Mouse (Mus musculus) NIH3T3 (cell line): ENCODE results near the gene Tmcc2.

Experiments
- DNase-seq: peaks from one replicate; pipeline ENCODE4 v3.0.0-alpha.2; 2012; ENCODE audit warnings: low read depth

Gene Tmcc2

GRCm38 (mm10) chr1:132341731-132342501 is 49.2 kb downstream of the Tmcc2 start:
- no peak for DNase-seq

DNA sequence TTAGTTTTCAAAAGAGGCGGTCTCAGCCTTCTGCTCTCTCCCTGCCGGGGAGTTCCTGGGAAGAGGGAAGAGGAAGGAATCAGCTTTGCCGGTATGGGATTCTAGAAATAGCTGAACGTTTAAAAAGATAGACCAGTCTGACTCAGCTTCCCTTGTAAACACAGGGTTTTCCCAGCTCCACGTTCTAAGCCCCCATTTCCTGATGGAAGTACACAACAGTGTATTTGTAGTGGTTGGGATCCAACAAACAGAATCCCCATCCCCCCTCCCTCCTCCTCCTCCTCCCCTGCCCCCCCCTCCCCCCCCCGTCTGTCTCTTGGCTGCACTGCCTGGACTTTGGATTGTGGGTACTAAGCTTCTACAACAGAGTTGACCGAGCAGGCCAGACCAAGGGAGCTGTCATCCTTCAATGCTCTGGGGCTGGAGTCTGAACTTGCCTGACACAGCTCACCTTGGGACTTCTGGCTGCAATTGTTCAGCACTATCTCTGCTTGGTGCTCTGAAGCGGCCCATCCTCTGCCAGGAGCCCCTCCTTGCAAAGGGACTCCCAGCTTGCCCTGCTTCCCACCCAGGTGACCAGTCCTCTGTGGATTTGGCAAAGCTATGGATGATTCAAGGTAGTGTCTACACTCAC is 52.9 kb downstream of the Tmcc2 start:
- DNase-seq: no peak

- no peak for DNase-seq
Measured at GRCm38 (mm10) chr1:132336921-132337320, 54.2 kb downstream of the Tmcc2 start.

DNA sequence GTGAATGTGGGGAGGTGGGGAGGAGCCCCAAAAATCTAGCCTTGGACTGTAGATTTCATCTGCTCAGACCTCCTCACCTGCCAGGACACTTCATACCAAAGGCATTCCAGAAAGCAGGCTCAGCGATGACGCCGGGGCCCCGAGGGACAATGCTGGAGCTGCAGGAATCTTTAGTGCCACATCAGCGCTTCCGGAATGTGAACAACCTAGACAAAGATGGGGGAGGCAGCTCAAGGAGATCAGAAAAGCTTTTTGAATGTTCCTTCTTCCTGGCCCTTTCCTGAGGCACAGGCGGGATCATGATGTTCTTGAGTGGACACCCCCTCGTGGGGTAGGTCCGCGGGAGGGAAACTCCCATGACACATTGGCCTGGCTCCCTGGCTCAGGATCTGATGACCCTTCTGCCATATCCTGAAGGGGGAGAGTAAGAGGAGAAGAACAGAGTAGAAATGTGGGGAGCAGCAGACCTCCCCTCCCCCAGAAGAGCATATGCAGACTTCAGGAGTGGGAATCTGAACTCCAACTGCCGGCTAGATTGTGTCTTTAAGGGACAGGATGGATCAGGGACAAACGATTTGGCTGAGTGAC is 55.6 kb downstream of the Tmcc2 start:
- peak; percentile 82 for DNase-seq

DNA sequence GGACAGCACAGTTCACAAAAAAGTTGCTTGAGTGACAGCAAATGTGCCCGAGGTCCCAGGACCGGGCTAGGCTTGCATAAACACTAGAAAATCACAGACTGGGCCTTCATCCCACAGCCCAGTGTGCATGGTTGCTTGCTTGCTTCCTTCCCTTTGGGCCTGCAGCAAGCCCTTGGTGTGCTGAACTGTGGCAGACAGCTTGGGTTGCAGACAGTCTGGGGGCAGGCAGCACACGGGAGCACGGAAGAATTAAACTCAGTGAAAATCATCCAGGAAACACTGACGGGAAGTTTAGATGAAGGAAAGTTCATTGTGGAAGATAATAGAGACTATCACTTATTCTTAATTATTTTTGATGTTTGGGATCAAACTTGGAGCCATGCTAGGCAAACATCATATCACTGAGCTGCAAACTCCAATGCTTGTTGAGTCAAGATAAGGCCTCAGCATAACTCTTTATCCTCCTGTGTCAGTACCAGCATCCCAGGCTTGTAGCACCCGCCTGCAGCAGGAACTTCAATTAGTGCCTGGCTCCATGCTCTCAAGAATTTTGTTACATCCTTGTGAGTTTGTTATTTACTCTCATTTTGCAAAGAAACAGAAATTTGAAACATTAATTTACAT is 56.8 kb downstream of the Tmcc2 start:
- peak; percentile 32 for DNase-seq

GRCm38 (mm10) chr1:132333675-132334141 is 57.4 kb downstream of the Tmcc2 start:
- DNase-seq: peak; percentile 84

DNA sequence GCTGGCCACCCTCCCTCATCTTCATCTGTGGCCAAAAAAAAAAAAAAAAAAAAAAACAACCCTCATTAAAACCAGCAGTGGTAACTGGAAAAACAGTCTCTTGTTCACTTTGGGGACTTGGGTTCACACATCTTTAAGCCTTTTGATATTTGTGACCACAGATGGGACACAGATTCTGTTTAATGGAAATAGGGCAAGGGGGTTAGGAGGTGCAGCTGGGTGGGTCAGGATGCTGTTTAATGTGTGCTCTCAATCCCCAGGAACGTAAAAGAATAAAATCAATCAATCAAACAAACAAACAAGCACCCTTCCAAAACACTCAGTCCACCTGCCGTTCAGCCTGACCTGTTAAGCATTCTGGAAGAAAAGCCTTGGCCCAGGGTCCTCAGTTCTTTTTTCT is 57.9 kb downstream of the Tmcc2 start:
- no peak for DNase-seq

GRCm38 (mm10) chr1:132331283-132331682 is 59.8 kb downstream of the Tmcc2 start:
- no peak for DNase-seq

- no peak for DNase-seq
Measured at GRCm38 (mm10) chr1:132330397-132330796, 60.7 kb downstream of the Tmcc2 start.

DNA sequence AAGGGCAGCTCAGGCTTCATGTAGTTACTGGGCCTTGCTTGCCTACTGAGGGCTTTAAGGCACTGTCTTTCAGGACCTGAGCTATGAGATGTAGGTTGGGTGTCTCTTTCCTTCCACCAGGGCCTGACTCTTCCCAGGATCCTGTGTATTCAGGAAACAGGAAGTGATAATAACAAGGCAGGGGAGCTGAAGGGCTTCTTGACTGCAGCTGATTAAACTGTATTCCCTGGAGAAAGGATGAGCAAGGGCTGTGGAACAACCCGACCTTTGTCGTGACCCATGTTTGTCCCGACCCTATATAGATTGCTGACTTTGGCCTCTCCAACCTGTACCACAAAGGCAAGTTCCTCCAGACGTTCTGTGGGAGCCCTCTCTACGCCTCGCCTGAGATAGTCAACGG is 61.4 kb downstream of the Tmcc2 start:
- no peak for DNase-seq

- no peak for DNase-seq
Measured at GRCm38 (mm10) chr1:132328565-132328964, 62.5 kb downstream of the Tmcc2 start.

GRCm38 (mm10) chr1:132327477-132327876 is 63.6 kb downstream of the Tmcc2 start:
- DNase-seq: no peak

GRCm38 (mm10) chr1:132326777-132327176 is 64.3 kb downstream of the Tmcc2 start:
- DNase-seq: peak; percentile 83

DNA sequence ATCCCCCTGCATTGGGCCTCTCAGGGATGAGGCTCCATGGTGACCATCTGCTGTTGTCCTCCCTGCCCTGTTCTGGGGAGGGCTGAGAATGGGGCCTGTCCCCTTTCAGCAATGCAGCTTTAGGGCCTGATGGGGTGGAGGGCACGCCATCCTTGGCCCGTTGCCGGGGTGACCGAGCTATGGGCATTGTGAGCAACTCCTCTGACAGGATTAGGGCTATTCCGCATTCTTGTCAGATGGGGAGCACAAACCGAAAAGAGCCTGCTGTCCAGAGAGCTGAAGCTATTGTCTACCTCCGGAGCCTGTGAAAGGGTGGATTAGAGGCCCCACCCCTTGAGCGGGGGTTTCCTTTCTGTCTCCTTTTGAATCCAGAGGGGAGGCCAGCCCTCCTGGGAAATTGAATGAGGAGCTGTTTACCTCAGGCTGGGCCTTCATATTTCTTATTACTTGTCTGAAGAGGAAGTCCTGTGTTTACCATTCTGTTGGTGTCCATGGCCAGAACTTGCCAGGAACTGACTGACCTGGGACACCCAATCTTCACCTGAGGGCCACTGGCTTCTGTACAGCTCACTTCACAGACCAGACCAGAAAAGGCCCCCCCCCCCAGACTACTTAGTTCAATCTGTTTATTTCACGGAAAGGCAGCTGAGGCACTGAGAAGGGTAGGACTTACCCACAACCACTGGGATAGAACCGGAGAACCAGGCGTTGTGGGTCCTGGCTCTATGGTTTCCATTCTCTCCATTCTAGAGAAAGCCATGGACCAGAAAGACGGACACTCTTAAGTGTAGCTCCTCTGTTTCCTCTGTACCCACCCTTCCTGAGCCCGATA is 68.2 kb downstream of the Tmcc2 start:
- DNase-seq: no peak

- no peak for DNase-seq
Measured at GRCm38 (mm10) chr1:132321821-132322580, 69.1 kb downstream of the Tmcc2 start.

GRCm38 (mm10) chr1:132319242-132319641 is 71.8 kb downstream of the Tmcc2 start:
- DNase-seq: peak; percentile 78

GRCm38 (mm10) chr1:132317894-132318863 is 72.9 kb downstream of the Tmcc2 start:
- peak; percentile 77 for DNase-seq

GRCm38 (mm10) chr1:132317413-132317812 is 73.7 kb downstream of the Tmcc2 start:
- peak; percentile 85 for DNase-seq

GRCm38 (mm10) chr1:132316625-132316994 is 74.5 kb downstream of the Tmcc2 start:
- DNase-seq: peak; percentile 33
